Mouse (Mus musculus) heart, postnatal 10 days (tissue): ENCODE results near the gene Lsamp. TPM values are rescaled to one million over a fixed set of nuclear protein-coding genes. Genes with fewer than 3 reads are reported as not detected.

Experiments used
- DNase-seq, 2 experiments: peaks; one replicate each; pipeline ENCODE4 v3.0.0; 2021
- intact Hi-C: fragments of 180-260 bp; cut with DNase I; formaldehyde crosslinking; loops from one replicate; pipeline ENCODE4 v1.15.1; 2025
- total RNA-seq, 2 experiments: library from RNA; stranded (reverse); gene quantifications; 2 replicates each; pipeline ENCODE4 v1.2.3; 2021

The Lsamp gene
- total RNA-seq, 2 experiments from 2014 or later = 1.3 to 1.6 TPM

DNA sequence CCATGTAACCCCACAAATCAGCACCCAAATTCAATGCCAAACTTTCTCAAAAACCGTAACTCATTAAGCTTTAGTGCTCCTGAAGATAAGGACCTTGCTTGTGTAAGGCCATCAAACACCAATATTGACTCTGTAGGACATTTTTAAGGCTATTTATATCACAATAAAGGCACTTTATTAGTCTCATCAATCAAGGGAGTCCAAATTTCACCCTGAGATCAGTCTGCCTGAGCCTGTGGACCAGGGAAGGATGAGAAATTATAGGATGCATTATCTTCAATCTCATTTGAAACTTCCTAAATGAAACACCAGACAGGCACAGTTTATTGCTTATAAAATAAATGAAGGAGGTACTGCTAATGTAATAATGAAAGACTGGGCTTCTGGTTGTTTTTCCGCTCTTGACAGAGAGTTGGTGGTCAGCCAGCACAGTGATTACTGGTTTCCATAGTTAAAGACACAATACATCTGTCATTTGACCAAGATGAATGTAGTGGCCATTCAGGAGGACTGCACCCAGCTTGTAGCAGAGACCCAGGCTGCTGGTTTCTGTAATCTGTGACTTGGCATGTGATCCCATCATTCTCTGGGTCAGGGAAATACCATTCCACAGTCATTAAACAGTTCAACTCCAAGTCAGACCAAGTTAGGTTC lies 1855.7 kb downstream of the Lsamp start:
- intact Hi-C loops = loop anchor here (5.0 kb wide), 1 partner anchor 148 kb away; no protein-coding TSS in a partner anchor
- DNase-seq = peak; percentile 9 to 20

DNA sequence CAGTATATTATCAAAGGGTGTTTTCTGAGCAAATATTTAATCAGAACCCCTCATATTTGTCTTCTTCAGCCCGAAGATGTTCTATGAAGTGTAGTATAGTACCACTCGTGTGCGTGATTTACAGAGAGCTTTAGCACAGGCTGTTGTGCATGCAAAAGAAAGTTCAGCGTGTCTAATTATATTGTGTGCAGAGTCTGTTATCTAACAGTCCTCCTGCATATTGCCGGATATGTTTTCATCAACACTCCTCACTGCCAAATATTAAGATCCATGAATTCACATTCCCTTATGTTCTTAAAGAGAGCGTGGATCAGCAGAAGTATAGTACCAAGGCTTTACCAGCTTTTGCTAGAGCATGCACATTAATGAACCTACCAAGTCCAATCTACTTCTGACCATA lies 1862.7 kb downstream of the Lsamp start:
- DNase-seq = no peak
- intact Hi-C loops = no loop called here

DNA sequence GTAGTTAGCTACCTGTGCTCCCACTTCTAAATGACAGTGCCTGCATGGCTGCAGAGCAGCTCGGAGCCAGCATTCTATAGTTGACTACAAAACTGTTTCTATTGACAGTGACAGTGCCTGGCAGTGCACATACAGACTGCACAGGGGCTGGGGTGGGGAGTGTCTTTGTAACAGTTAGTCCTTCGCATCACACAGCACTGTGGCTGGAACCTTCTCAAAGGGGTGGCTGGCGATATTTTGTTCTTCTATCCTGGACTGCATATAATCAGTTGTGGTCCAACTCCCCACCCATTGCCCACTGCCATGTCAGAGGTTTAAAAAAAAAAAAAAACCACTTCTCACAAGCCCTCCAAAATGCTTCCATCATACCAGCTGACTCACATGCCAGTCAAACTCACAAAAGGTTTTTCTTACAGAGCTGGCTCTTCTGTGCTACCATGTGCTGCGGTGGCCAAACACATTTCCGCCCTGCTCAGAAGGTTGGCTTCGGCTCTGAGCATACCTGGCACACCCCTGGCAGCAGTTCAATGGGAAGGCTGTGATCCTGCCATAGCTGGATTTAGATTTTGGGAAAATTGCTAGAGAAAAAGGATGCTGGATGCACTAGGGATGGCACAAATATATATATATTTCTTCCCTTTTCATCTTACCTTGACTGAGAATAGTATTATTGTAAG lies 1887.9 kb downstream of the Lsamp start:
- DNase-seq = no peak
- intact Hi-C loops = no loop called here

DNA sequence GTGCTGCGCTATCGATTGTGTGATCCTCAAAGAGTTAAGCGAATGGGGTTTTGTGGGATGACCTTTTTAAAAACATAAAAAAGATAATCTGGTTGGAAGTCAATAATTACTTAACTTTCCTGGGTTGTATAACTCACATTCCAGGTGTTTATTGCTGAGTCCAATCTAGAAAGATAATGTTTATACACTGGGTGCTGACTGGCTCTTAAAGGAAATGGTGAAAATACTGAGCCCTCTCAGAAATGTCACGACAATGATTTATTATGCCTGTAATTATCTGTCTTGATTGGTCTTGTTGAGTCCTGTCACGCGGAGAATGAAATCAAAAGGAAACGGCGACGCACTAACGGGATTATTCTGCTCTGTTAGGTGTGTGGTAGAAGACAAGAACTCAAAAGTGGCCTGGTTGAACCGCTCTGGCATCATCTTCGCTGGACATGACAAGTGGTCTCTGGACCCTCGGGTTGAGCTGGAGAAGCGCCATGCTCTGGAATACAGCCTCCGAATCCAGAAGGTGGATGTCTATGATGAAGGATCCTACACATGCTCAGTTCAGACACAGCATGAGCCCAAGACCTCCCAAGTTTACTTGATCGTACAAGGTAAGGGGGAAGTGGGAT lies 1904.5 kb downstream of the Lsamp start:
- intact Hi-C loops = no loop called here
- DNase-seq = no peak

DNA sequence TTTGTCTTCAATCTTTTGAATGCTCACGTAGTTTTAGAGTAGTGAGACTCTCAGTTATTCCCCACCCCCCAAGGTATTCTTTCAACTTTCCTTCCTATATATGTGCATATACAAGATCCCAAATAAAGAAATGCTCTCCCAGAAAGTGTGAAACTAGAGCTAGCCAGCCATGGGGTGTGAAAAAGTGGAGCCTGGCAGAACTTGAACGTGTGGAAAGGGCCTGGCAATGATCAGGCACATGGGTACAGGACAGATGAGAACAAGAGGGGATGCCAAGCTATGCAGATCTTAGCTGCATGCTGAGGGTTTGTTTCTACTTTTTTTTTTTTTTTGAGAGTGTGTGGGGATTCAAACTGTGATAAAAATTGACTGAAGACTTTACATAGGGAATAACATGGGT lies 1916.6 kb downstream of the Lsamp start:
- intact Hi-C loops = no loop called here
- DNase-seq = no peak

DNA sequence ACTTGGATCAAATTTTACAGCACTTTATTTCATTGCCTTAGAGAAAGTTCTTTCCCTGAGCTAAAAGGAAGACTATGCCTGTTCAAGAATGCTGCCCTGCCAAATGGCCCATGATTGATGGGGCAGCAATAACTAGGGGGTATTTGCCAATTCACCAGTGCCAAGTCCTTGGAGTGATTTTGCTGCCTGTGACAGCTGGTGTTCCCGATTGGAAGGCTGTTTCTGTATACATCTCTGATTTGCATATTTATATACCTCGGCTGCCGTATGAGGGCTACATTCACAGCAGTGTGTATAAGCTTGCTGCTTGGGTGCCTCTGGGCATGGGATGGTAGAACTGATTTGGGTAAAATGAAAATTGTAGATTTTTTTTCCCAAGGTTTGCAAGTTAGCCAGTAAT lies 1919.5 kb downstream of the Lsamp start:
- DNase-seq = no peak
- intact Hi-C loops = no loop called here

DNA sequence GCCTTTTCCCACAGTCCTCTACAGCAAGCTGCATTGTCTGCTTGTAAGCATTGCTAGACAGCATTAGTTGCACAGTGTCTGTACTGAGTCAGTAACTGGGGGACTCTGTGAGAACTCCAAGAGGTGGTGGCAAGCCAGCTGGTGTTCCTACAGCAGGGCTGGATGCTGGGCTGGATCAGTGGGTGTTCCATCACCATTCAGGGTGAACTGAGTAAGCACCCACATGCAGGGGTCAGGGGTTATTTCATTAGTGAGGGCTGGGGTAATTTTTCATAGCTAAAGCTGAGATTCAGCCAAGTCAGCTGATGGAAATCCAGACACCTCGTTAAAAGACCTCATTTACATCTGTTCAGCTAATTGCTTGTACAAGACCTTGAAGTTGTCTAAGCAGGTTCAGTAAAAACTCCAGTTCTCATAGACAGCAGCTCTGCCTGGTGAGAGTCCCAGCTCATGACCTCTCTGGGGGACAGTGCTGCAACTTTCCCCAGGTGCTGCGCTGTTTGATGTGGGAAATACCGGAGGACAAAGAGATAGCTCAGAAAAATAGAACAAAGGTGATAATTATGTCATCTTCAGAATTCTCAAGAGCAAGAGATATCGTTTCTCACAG lies 1928.5 kb downstream of the Lsamp start:
- intact Hi-C loops = no loop called here
- DNase-seq = no peak

DNA sequence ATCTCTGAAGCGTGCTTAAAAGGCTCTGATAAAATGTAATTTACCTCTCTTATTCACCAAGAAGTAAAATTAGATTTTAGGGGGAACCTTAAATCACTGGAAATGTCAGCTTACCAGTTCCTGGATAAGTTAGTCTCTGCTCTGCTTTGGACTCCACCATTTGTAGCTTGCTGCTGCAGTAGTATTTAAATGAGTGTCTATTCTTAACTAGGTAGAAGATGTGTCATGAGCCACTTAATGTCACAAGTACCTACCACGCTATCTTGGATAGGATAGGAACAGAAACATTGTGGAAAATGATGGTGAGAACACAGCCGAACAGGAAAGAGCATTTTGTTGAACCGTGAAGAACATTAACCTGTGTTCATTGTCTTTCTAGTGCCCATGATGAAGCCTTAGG lies 1929.2 kb downstream of the Lsamp start:
- no peak for DNase-seq
- intact Hi-C loops = no loop called here

DNA sequence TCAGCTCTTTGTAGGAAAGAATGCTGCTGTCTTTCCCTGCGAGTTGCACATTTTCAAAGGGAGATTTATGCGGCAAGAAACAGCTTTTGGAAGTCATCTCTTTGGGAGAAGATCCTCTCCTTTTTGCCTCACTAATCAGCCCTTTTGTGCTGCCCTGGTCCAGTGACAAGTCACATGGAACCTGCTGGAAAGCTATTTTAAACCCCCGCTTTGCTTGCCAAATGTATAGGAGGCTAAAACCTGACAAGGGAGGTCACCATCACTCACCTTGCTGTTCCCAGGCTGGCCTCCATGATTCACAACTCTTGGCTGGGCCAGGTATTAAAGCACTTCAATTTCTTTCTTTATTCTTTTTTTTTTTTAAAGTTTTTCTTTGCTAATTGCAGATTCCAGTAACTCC lies 1932.2 kb downstream of the Lsamp start:
- no peak for DNase-seq
- intact Hi-C loops = no loop called here

DNA sequence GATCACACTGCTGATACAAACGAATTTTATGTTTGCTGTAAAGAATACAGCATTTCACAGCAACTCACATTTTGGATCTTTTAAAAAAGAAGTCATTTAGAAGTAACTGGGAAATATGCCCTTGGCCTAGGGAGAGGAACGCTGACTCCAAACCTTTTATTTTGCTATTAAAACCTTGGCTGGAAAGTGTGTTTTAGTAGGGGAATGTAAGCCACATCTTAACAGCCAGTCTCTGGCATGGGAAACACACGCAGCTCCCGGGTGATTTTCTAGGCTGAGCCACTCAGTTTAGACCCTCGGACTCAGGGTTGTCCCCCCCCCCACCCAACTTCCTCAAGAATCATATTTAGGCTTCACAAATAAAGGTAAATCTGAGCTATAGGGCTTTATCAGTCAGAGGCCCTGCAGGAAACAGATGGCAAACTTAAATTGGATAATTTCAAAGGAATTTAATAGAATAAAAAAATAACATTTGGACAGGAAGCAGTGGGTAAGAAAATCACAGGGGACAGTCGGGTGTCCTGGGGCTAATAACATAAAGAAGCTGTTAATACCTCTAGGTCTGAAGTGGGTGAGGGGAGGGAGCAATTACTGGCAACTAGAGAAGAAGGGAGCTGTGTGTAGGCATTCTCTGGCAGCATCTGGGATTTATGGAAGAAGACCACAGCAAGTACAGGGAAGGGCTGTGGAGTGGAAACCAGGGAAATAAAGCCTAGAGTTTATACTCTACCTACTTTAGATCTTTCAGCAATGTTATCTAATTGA lies 1933.1 kb downstream of the Lsamp start:
- no peak for DNase-seq
- intact Hi-C loops = no loop called here

DNA sequence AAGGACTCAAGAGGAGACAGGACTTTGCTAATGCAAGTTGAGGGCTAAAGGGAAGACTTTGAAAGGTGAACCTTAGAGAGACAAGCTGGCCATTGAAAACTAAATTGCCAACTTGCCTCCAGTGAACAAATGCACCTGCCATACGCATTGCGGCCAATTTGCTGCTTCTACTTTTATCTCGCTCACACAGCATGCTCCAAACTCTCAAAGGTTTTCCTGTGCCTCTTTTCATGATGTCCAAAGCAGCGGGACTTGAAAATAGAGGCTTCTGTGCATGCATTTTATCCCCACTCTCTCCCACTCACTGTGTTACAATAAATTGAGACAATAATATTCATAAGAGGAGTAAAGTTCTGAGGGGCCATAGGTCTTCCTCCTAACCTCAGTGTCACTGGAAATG lies 1945.4 kb downstream of the Lsamp start:
- intact Hi-C loops = no loop called here
- DNase-seq = no peak

DNA sequence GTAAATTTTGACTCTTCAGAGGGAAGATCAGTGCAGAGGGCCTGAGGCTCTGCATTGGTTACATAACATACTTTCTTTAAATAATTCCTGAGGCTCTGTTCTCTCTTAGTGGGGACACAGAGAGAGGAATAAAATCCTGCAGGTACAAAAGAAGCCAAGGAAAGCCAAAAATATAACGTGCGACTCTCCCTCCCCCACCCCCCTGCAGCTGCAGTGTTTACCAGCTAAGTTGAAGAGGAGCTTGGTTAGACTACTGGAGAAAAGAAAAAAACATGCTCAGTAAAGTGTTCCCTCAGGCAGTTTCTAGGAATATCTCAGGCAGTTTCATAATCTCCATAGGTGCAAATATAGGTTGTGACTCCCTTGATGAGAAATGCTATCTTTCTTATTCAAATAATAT lies 1951.5 kb downstream of the Lsamp start:
- no peak for DNase-seq
- intact Hi-C loops = no loop called here

DNA sequence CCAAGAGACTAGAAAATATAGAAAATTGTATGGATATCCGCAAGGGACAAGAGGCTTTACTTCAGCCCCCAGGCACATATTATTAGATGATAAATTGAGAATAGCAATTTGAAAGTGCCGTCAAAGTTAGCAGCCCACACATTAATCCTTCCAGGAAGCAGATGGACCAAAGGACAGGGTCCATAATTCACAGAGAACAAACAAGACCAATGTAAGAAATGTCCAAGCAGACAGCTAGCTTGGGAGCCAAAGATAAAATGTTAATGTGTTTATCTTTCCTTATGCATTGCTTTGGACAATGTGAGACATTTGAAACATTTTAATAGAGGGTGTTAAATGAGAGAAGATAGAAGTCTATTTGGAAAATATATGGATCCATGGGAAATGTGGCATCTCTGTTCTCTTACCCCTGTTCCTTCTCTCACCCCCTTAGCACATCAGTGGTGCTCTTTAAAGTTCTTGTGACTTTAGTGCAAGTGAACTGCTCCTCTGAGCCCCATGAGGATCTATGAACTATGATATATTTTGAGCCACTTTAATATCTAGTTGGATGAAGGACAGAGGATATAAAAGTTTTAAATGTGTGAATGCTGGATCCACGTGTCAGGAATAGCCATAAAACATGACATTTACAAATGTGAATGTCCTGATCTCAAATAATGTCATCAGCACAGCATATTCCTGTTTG lies 1952.9 kb downstream of the Lsamp start:
- no peak for DNase-seq
- intact Hi-C loops = no loop called here

DNA sequence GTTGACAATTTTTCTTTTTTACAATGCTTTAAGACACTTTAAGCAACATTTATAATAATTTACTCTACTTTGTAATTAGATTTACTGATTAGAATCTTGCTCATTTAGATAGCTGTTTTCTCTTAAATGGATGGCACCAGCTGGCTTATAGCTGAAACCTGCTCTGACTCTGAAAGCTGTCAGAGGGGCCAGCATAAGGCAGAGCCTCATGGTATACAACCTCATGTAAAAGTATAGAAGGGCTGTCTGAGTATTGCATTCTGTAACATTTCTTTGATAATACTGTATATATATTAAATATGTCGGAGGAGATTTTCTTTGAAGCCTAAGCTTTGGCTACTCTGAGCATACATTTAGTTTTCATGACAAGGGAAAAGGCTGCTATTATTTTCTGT lies 1953.4 kb downstream of the Lsamp start:
- intact Hi-C loops = no loop called here

DNA sequence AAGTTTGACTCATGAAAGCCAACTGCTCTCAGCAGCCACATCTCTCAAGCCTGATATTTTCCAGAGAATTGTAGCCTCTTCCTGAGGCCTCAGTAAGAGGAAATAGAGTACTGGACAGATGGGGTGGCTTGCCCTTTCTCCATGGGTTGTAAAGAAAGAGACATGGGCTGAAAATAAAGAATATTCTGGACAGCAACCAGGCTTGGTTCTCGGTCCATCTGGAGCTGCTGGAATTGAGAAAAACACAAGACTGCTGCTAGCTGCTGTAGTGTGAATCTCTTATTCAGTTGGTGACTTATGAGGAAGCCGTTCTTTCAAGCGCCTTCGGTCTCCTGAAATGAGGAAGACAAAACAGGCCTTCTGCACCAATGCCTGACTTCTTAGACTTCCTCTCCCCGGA lies 1954.1 kb downstream of the Lsamp start:
- no peak for DNase-seq
- intact Hi-C loops = no loop called here

More for the DNA sequence above, 1953.4 kb downstream of the Lsamp start:
- no peak for DNase-seq

DNA sequence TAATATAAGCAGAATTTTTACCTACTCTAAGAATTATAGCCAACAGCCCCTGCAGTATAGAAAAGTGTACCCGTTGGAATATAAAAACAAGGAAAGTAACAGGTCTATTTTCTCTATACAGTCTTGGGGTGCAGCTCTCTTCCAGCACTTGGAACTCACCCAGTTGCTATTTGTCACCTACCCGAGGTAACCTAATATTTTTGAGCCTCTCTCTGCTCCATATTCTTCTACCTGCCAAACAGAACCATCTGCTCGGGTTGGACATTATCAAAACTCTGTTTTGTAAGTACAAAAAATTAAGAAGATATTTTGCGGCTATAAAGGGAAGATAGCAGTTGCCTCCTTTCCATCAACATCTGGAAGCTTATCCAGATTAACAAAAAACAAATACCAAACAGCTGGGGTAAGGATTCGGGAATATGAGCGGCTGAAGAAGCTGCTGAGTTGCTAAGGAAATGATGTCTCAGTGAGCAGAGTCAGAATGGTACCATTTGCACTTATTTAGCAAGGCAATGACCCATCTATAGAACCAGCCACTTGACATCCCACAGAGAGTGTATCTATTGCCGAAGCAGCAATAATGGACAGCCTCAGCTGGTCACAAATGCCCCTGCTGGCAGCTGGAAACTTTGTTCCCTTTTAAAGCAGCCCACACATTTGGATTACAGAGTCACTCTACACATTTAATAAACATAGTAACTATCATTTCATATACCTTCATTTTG lies 1957.6 kb downstream of the Lsamp start:
- no peak for DNase-seq
- intact Hi-C loops = no loop called here

DNA sequence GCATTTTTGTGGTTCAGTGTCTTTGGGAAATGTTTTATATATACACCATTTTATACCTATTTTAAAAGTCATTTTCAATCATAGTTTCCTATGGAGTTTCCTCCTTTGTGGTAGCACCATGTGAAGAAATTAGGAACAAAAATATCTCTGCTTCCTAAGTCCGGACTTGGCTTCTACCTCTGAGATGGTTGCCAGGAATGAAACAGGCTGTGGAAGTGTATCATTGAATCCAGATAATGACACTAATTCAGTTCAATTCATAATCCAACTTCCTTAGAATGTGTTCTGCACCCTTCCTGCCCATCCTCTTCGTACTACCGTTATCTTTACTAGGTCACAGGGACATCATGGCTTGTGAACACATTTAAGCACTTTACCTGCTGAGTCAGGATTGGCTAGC lies 1973.7 kb downstream of the Lsamp start:
- intact Hi-C loops = no loop called here
- no peak for DNase-seq

DNA sequence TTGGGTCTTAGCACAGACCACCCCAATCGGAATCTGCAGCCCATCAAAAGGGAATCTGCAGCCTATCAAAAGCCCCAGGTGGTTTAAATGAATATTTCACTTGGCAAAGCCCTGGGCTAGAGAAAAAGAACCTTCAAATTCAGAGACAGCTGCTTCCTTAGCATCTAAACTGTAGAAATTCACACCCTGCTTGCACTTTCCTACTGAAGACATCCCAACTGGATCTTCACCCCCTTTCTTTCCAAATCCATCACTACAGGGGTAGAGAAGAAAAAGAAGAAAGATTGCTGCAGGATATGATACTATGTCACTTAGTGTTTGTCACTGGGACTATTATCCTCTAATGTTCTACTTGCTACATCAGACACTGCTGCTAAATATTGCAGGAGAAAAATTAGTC lies 1981.5 kb downstream of the Lsamp start:
- intact Hi-C loops = no loop called here
- DNase-seq = no peak

DNA sequence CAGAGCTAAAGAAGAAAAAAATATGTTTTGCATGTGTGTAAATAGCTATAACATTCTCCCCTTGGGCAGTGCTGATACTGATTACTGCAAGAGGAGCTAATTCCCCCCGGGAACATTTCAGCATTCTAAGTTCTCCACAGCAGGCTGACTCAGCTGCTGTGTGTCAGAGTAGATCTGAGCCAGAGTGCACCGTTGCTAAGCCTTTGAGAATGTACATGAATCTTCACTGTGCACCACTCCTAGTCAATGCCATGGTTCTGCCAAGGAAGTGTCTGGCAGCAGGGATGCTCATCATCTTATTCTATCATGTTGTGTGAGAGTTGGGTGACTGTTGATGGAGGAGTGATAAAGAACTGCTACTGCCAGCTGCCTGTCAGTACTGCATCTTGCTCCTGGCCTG lies 1985.1 kb downstream of the Lsamp start:
- peak; percentile 1 to 3 for DNase-seq
- intact Hi-C loops = no loop called here
